In the genomic region with DNA sequence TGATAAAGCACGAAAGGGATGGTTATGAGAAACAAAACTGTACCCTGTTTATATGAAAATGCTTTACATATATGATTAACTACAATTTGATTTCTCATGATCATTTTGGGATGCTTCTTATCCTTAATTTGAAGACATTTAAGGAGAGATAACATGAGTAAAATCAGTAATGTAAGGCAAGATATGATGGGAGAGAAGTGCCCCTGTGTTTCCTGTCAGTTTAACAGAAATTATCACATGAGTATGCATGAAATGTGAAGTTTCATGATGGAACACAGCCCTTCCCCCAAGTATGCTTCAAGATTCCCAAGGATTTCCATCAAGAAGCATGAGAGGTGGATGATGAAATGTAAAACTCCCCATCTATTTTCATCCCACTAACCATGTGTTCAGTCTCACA, we compare ENCODE assay signal across 28 mouse cellular contexts.
"Had no signal": no experiment of that assay in that cellular context is flagged by ENCODE, and none has a peak within 500 bp of the region (broad histone marks: within the 10 kb centered on the region; RNA-seq: fewer than 3 reads in every experiment).

No protein-coding gene starts in this region.

- H3K27me3 ChIP-seq: limb, embryonic 12.5 days; limb, embryonic 13.5 days; limb, embryonic 15.5 days; liver, embryonic 12.5 days; liver, embryonic 13.5 days; liver, embryonic 15.5 days; lung, embryonic 15.5 days; megakaryocyte, embryonic 14.5 days; midbrain, embryonic 12.5 days; midbrain, embryonic 13.5 days; midbrain, embryonic 15.5 days; neural tube, embryonic 12.5 days had no signal

- H3K4me1 ChIP-seq: limb, embryonic 10.5 days; limb, embryonic 12.5 days; limb, embryonic 13.5 days; limb, embryonic 15.5 days; liver, embryonic 12.5 days; liver, embryonic 13.5 days; liver, embryonic 15.5 days; lung, embryonic 15.5 days; megakaryocyte, embryonic 14.5 days; midbrain, embryonic 10.5 days; midbrain, embryonic 12.5 days; midbrain, embryonic 13.5 days; midbrain, embryonic 15.5 days; neural tube, embryonic 12.5 days had no signal

- H3K36me3 ChIP-seq: limb, embryonic 10.5 days; limb, embryonic 12.5 days; limb, embryonic 13.5 days; limb, embryonic 15.5 days; liver, embryonic 12.5 days; liver, embryonic 13.5 days; liver, embryonic 15.5 days; lung, embryonic 15.5 days; midbrain, embryonic 10.5 days; midbrain, embryonic 12.5 days; midbrain, embryonic 13.5 days; midbrain, embryonic 15.5 days; neural tube, embryonic 12.5 days had no signal

- H3K9ac ChIP-seq: limb, embryonic 12.5 days; limb, embryonic 13.5 days; limb, embryonic 15.5 days; liver, embryonic 12.5 days; liver, embryonic 13.5 days; liver, embryonic 14.5 days; liver, embryonic 15.5 days; liver, postnatal 0 days; lung, embryonic 14.5 days; lung, embryonic 15.5 days; midbrain, embryonic 12.5 days; midbrain, embryonic 13.5 days; midbrain, embryonic 15.5 days; neural tube, embryonic 12.5 days had no signal

- H3K4me3 ChIP-seq: limb, embryonic 10.5 days; limb, embryonic 12.5 days; limb, embryonic 13.5 days; limb, embryonic 15.5 days; liver, embryonic 12.5 days; liver, embryonic 13.5 days; liver, embryonic 15.5 days; lung, embryonic 15.5 days; megakaryocyte, embryonic 14.5 days; midbrain, embryonic 10.5 days; midbrain, embryonic 12.5 days; midbrain, embryonic 13.5 days; midbrain, embryonic 15.5 days; myocyte; neural tube, embryonic 12.5 days had no signal

- H3K9me3 ChIP-seq: limb, embryonic 10.5 days; limb, embryonic 12.5 days; limb, embryonic 13.5 days; limb, embryonic 15.5 days; liver, embryonic 12.5 days; liver, embryonic 13.5 days; liver, embryonic 15.5 days; lung, embryonic 15.5 days; megakaryocyte, embryonic 14.5 days; midbrain, embryonic 10.5 days; midbrain, embryonic 12.5 days; midbrain, embryonic 13.5 days; midbrain, embryonic 15.5 days; neural tube, embryonic 12.5 days had no signal

- H3K27ac ChIP-seq: limb, embryonic 10.5 days; limb, embryonic 12.5 days; limb, embryonic 13.5 days; limb, embryonic 15.5 days; liver, embryonic 12.5 days; liver, embryonic 13.5 days; liver, embryonic 14.5 days; liver, embryonic 15.5 days; lung, embryonic 15.5 days; macrophage; midbrain, embryonic 10.5 days; midbrain, embryonic 12.5 days; midbrain, embryonic 13.5 days; midbrain, embryonic 15.5 days; neural tube, embryonic 12.5 days had no signal

- DNase-seq: left cerebral cortex, postnatal 4 days; liver; liver, embryonic 13.5 days; liver, postnatal 0 days; lung, adult 18-20 months; lung, adult 2 months; lung, embryonic 14.5 days; lung, postnatal 10 days; lung, postnatal 14 days; lung, postnatal 36 days; lung, postnatal 4 days; midbrain, embryonic 14.5 days had no signal
